In genomic region chr3:51647356-51647755, GRCm38 (mm10) we compare ENCODE assay signal across 19 mouse cellular contexts. TPM values are rescaled to one million over a fixed set of nuclear protein-coding genes. Genes with fewer than 3 reads are reported as not detected.
DNase-seq lines count a peak whose midpoint lies in the region; ATAC-seq lines count a peak whose summit lies in the region.
"Had no signal": no experiment of that assay in that cellular context is flagged by ENCODE, and none has a peak within 500 bp of the region (broad histone marks: within the 10 kb centered on the region; RNA-seq: fewer than 3 reads in every experiment).

No protein-coding gene starts in this region.

- H3K4me2 ChIP-seq in heart, embryonic 11.5 days: 0 out of 2 replicates have a peak overlapping the region, but pooled peaks have one; percentile 6

- 30% methylated on average over 4 of the region's 4 CpGs for WGBS in heart, embryonic 11.5 days (ENCODE audit: insufficient replicate concordance)

- H3K9ac ChIP-seq in heart, embryonic 11.5 days (ENCODE audit: low read depth, low read length): no peak overlapping the region
- H3K9ac ChIP-seq: embryonic facial prominence, embryonic 12.5 days; forebrain, embryonic 13.5 days; forebrain, embryonic 15.5 days; forebrain, postnatal 0 days had no signal

- H3K4me1 ChIP-seq in heart, embryonic 11.5 days (ENCODE audit: control insufficient read depth, insufficient read depth, low read length): peaks cover 19% of the 10 kb centered on the region

- H3K9me3 ChIP-seq in heart, embryonic 11.5 days (replicated peaks; ENCODE audit: control insufficient read depth, low read length): no peaks in the 10 kb centered on the region
- H3K9me3 ChIP-seq: embryonic facial prominence, embryonic 10.5 days; embryonic facial prominence, embryonic 12.5 days; forebrain, embryonic 13.5 days; forebrain, embryonic 15.5 days had no signal

- no peak overlapping the region for H3K27ac ChIP-seq in heart, embryonic 11.5 days (ENCODE audit: low read depth, low read length)
- H3K27ac ChIP-seq: embryonic facial prominence, embryonic 12.5 days; forebrain, embryonic 13.5 days; forebrain, embryonic 15.5 days had no signal

- H3K36me3 ChIP-seq in heart, embryonic 11.5 days (ENCODE audit: control insufficient read depth, insufficient read depth, low read length): no peaks in the 10 kb centered on the region
- H3K36me3 ChIP-seq: embryonic facial prominence, embryonic 10.5 days; embryonic facial prominence, embryonic 12.5 days; forebrain, embryonic 15.5 days had no signal

- no peaks in the 10 kb centered on the region for H3K27me3 ChIP-seq in heart, embryonic 11.5 days (ENCODE audit: control insufficient read depth, insufficient read depth, low read length)
- H3K27me3 ChIP-seq: embryonic facial prominence, embryonic 12.5 days; forebrain, embryonic 13.5 days; forebrain, embryonic 15.5 days; Patski had no signal

- ATAC-seq in heart, embryonic 11.5 days (replicated peaks; ENCODE audit: insufficient number of reproducible peaks, low FRiP score, low TSS enrichment): no peak
- ATAC-seq: activated CD4-positive, CD25-positive, alpha-beta regulatory T cell, adult 4 months; Patski had no signal

- DNase-seq in heart, postnatal 4 days: no peak
- DNase-seq in retina, embryonic 14.5 days (ENCODE audit: low spot score): peak; percentile 61
- no peak for DNase-seq in thymus, postnatal 36 days
- no peak for DNase-seq in kidney, postnatal 14 days
- DNase-seq: adrenal gland, adult 8-10 months; adrenal gland, postnatal 36 days; cerebellum, adult 11-12 months; cerebellum, adult 2 months; cerebellum, adult 9-10 months; cerebellum, postnatal 10 days; cerebellum, postnatal 25 days; forebrain, postnatal 0 days had no signal

- no peak overlapping the region for H3K4me3 ChIP-seq in heart, embryonic 11.5 days (ENCODE audit: low read depth, low read length)
- H3K4me3 ChIP-seq: embryonic facial prominence, embryonic 12.5 days; forebrain, embryonic 13.5 days; forebrain, embryonic 15.5 days had no signal

RNA-seq across cellular contexts. Expression of gene Mgst2, which starts 12.8 kb away (rescaled TPM):
- 1.6 and 2.9 TPM in 2 replicates for polyA plus RNA-seq in heart, embryonic 11.5 days (2014; fragmentation: Nextera tagmentation; extraction: Ambion mirVana)
- total RNA-seq in heart, postnatal 4 days (2021): 1 to 10 TPM; 1.6 TPM
- total RNA-seq: forebrain, postnatal 0 days had no signal
